Mouse (Mus musculus): ENCODE measurements around the gene Camk1.

DNA sequence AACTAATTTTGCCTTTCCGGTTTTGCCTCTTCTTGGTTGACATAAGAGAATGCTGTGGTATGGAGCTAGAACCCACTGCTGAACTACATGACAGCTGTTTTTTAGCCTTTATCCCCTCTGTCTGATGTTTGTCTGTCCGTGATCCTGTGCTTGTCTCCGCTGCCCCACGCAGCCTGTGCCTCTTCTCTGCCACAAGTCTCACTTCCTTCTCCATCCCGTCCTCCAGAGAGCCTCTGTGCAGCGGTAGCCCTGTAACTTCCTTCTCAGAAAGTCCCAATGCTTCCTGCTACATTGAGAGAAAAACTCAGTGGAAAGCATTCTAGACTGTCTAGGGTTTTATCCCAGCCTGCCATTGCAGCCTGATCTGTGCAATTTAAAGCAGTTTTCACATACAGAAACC lies 35.5 kb upstream of the Camk1 start:
- TF ChIP-seq CTCF (IDR thresholded peaks at IDR 0.05; ENCODE audit: borderline replicate concordance, extremely low read depth, insufficient read depth, insufficient read length) (no peak), POLR2A (IDR thresholded peaks at IDR 0.05; ENCODE audit: borderline replicate concordance, extremely low read depth, insufficient read depth, insufficient read length, poor library complexity, severe bottlenecking) (no peak)
